Mouse (Mus musculus): ENCODE results near the gene Ccnb3.

DNA sequence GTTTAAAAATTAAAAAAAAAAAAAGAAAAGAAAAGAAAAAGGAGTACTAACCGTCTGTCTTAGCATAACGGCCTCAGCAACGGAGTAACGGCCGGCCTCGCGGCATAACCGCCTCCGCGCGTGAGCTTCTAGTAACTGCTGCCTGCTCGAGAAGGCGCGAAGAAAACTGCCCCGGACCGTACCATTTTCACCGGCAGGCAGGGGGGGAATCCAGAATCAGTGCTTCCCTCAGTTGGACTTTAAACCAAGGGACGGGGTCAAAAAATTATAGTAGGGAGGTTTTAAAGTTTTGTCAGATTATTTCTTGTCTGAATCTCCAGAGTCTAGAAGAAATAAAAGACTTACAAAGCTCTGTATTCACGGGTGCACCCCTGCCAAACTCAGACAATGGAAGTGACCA is at the start of gene Ccnb3:
- no peak for TF ChIP-seq CTCF (IDR thresholded peaks at IDR 0.05; ENCODE audit: borderline replicate concordance, control insufficient read depth, extremely low read depth, insufficient read depth, low read length, poor library complexity)
- no peak for TF ChIP-seq POLR2A (IDR thresholded peaks at IDR 0.05; ENCODE audit: control insufficient read depth, extremely low read depth, insufficient read depth, low read length, poor library complexity)

Measured in thymus, adult 2 months (tissue).